In the genomic region with DNA sequence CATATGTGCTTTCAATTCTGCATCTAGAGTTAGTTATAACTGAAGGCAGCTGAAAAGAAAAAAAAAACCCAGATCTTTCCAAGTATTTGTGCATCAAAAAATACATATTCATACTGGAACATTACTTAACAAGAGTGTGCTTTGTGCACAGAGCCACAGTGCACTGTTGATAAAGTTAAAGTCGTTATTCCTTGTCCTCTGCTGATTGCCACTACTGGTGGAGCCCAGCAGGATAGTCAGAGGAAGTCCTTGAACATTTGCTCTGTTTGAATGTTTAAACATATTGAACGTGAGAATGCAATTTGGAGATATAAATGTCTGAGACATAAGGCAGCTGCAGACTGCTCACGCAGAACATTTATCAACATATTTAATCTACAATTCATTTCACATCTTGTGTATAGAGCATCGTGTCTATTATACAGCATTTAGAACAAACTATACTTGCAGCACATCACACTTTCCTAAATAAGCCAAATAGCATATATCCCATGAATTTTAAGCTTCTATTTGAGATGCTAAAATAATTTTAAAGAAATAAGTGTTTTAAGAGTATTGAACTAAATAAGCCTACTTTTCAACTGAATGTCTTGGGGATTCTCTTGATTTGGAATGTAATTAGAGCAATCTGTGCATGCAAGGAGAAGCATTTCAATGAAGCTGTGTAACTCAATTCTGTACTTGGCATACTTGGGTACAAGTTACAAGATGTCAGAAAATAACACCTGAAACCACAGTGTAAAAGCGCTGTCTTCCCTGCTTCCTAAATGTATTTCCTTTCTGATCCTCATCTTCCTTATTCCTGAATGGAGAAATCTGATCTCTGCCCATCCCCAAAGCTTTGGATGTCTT, we compare ENCODE assay signal across 14 mouse cellular contexts. TPM values are rescaled to one million over a fixed set of nuclear protein-coding genes. Genes with fewer than 3 reads are reported as not detected.
"Had no signal": no experiment of that assay in that cellular context is flagged by ENCODE, and none has a peak within 500 bp of the region (broad histone marks: within the 10 kb centered on the region; RNA-seq: fewer than 3 reads in every experiment).

No protein-coding gene starts in this region.

- DNase-seq: kidney, adult 9 months; kidney, postnatal 36 days; layer of hippocampus, postnatal 36 days; liver; liver, embryonic 13.5 days; liver, postnatal 0 days; lung, postnatal 36 days; right cerebral cortex, postnatal 14 days; thymus, postnatal 36 days had no signal

- H3K9ac ChIP-seq: limb, embryonic 12.5 days; liver, embryonic 13.5 days; liver, postnatal 0 days; midbrain, embryonic 13.5 days; stomach, embryonic 15.5 days had no signal

- H3K4me2 ChIP-seq: limb, embryonic 12.5 days; liver, embryonic 13.5 days; midbrain, embryonic 13.5 days; stomach, embryonic 15.5 days had no signal

- H3K27me3 ChIP-seq: limb, embryonic 12.5 days; liver, embryonic 13.5 days; midbrain, embryonic 13.5 days; stomach, embryonic 15.5 days had no signal

- H3K4me3 ChIP-seq: limb, embryonic 12.5 days; liver, embryonic 13.5 days; midbrain, embryonic 13.5 days; stomach, embryonic 15.5 days had no signal

- ATAC-seq: liver, postnatal 0 days; midbrain, embryonic 13.5 days had no signal

- H3K27ac ChIP-seq: kidney, postnatal 0 days; limb, embryonic 12.5 days; liver, embryonic 13.5 days; midbrain, embryonic 13.5 days; stomach, embryonic 15.5 days had no signal

- H3K4me1 ChIP-seq: limb, embryonic 12.5 days; liver, embryonic 13.5 days; midbrain, embryonic 13.5 days; stomach, embryonic 15.5 days had no signal

- H3K36me3 ChIP-seq: limb, embryonic 12.5 days; liver, embryonic 13.5 days; midbrain, embryonic 13.5 days; stomach, embryonic 15.5 days had no signal

- H3K9me3 ChIP-seq: limb, embryonic 12.5 days; liver, embryonic 13.5 days; midbrain, embryonic 13.5 days; stomach, embryonic 15.5 days had no signal

RNA-seq across cellular contexts. Expression of gene Sema3a, which starts 32.8 kb away (rescaled TPM):
- total RNA-seq: megakaryocyte progenitor cell, adult 5-6 weeks had no signal
